Mouse (Mus musculus): Measurements from ENCODE around the gene Tmem8b. TPM values are rescaled to one million over a fixed set of nuclear protein-coding genes. Genes with fewer than 3 reads are reported as not detected.

Tmem8b gene
- total RNA-seq (2023), result 0.28 and 0.93 TPM in 2 replicates

DNA sequence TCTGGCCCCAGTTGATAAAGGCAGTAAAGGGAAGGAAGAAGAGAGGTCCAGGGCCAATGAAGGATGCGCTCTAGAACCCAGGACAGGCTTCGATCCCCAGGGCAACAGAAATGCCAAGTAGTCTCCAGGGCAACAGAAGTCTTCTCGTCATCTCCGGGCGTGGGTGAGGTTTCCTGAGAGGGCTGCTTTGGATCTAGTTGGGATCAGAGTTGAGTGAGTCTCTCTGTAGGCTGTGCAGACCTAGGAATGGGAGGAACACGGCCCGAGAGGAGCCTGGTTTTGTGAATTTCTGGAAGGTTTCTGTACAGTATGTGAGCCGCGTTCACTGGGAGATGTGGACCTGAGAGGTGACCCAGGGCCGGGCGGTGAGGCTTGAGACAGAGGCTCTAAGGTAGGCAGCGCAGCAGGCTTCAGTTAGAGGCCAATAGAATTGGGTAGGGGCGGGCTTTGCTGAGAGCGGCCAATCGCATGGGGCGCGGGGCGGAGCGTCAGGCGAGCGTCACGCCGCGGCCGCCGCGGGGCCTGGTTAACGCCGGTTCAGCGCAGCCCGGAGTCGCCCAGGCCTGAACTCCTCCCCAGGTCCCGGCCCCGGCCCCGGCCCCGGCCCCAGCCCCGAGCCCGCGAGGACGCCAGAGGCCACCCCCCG is at the start of gene Tmem8b, which contains the start of gene Fam221b:
Gene Tmem8b, plus strand, starts transcription at position 190 of the 646 bp plus-strand sequence.
Gene Fam221b, minus strand, starts transcription at position 364 of the 646 bp plus-strand sequence.

DNA sequence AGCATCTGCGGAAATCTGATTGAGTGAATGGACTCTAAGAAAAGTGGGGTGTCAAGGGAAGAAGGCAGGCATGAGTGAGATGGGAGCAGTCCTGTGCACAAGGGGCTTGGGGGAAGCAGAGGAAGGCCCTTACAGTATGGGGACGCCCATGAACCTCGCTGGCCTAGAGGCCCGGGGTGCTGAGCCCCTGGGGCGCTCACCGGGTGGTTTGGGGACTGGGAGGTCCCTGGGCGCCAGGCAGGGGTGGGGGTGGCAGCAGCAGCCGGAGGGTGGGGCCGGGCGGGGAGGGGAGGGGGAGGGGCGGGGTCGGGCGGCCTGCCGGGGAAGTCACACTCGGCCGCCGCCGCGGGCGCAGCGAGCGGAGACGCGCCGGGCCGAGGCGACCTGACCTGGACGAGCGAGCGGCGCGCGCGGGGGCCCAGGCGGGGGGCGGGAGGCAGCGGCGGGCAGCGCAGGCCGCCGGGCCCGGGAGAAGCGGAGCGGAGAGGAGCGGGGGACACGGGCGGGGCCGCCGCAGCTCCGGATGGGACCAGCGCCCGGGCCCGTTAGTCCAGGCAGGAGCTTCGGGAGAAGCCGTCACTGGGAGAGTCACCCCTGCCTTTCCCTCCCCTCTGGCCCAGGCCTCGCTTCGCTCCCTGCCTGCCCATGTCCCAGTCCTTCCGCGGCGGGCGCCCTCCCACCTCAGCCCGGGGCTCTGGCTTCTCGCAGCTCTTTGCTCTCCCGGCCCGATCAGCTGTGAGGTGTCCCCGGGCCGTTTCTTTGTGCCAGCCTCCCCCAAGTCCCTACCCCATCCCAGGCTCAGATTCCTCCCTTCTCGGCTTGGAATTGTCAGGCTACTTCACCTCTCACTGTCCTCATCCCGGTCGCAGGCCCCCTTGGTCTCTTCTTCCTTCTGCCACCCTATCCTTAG is 37.5 kb upstream of the Tmem8b start, which contains the start of gene Npr2:
Gene Npr2, plus strand, starts transcription at position 890 of the 910 bp plus-strand sequence.

DNA sequence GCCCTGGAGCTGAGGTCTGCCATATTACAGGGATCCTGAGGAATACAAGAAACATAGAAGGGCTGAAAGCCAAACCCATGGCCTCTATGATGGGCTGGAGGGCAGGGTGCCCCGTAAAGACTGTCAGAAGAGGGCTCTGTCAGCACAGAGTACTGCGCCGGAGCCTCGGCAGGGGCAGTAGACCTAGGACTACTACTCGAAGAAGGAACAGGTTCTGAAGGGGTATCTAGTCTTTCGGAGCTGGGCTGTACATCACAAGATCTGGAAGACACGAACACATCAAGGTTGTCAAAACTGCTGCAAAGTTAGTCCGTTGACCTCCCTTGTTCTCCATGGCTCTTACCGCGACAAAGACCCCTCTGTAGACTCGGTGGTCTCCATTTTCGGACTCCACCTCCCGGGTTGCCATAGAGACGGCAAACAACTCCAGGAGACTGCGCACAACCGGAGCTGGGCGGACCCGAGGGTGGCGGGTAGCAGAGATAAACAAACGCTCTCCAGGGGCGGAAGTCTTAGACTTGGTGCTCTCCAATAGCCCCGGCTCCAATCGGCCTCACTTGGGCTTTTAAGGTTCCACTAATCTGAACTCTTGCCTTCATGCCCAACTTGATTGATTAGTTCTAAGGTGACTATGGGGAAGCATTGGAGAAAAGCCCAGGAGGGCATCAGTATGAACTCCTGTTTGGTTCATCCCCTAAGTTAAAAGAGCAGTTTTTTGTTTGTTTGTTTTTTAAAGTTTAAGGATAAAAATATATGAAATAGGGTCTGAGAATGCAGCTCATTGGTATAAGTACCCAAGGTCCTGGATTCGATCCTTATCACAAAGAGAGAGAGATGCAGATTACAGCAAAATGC is 15.4 kb upstream of the Tmem8b start, which contains the start of gene Spag8:
Gene Spag8, minus strand, starts transcription at position 434 of the 855 bp plus-strand sequence.

DNA sequence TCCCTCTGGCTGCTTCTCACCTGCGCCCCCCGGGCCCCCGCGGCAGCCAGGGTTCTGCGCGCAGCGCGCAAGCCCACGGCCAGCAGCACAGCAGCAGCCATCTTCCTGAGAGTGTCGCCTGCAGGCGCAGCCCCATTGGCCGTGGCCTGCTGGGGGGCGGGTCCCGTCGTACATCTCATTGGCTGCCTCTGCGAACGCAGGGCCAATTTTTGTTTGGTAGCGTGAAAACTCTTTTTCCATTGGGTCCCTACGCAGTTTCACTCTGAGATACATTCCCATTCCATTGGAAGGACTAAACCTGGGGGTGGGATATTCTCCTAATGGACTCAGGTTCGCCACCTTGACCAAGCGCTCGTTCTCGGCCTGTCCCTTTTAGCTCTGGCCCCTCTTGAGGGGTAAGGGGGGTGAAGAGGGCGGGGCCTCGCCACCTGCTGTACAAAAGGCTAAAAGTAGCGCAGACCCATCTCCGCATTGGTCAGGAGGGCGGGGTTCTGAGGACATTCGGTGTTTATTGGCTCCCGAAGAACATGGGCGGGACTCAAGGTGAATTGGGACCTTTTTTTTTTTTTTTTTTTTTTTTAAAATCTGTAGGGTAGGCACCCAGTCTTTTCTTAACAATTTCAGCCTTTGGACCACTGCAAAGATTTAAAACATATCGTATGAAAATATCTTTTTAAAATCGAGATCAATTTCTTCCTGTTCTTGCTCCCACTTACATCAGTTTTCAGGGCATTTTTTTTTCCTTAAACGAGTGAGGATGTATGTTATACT is 12.2 kb upstream of the Tmem8b start, which contains the start of gene Hint2:
Gene Hint2, minus strand, starts transcription at position 128 of the 771 bp plus-strand sequence.

DNA sequence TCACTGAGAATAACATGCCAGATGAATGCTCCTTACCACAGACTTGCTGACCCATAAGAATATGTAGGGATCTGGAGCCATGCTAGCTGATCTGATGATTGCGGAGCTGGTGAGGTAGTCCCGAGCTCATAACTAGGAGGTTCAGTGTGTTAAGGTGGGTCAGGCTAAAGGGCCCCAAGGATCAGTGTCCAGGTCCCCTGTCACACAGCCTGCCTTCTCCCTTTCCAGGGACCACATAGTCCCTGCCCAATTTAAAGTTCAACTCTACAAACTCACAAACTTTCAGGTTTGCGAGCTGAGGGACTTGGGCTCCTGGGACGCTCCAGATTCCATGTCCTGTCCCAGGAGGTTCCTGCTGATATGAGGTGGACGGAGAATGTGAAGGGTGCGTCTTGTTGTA is 31.9 kb downstream of the Tmem8b start, which contains the start of gene Olfr70:
Gene Olfr70, minus strand, starts transcription at position 101 of the 400 bp plus-strand sequence.

DNA sequence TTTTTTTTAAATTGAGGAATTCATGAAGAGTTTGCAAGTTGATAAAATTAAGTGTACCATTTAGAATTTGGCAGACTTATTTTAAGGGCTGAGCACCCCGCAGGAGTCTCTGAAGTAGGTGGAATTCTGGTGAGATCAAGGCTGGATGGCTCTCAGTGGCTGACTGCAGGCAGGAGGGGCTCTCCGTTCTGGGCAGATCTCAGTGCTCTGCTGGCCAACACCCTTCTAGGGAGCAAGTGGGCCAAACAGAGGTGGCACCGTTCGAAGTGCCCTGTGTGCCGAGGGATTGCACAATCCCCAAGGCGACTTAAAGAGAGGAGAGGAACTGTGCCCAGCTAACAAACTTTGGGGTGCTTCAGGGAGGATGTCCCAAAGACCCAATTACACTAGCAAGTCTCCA is 41.1 kb downstream of the Tmem8b start, which contains the start of gene Olfr71:
Gene Olfr71, minus strand, starts transcription at position 387 of the 400 bp plus-strand sequence.

DNA sequence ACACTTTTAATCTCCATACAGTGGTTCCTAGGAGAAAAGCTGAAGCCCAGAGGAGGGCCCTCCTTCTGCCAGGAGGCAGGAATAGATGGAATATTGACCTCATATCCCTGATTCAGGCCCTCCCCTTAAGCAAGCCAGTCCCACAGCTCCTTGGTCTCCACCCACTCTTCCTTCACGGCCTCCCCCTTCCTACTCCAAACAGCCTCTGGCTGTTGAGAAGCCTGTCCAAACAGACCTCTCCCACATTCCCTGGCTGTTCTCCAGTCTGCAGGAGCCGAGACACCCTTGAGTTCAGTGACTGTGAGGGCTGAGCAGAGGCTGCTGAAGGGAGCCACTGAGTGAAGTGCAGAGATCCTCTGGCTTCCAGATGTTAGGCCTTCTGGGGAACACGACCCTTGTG is 58.2 kb downstream of the Tmem8b start, which contains the start of gene Hrct1:
Gene Hrct1, plus strand, starts transcription at position 194 of the 400 bp plus-strand sequence.

DNA sequence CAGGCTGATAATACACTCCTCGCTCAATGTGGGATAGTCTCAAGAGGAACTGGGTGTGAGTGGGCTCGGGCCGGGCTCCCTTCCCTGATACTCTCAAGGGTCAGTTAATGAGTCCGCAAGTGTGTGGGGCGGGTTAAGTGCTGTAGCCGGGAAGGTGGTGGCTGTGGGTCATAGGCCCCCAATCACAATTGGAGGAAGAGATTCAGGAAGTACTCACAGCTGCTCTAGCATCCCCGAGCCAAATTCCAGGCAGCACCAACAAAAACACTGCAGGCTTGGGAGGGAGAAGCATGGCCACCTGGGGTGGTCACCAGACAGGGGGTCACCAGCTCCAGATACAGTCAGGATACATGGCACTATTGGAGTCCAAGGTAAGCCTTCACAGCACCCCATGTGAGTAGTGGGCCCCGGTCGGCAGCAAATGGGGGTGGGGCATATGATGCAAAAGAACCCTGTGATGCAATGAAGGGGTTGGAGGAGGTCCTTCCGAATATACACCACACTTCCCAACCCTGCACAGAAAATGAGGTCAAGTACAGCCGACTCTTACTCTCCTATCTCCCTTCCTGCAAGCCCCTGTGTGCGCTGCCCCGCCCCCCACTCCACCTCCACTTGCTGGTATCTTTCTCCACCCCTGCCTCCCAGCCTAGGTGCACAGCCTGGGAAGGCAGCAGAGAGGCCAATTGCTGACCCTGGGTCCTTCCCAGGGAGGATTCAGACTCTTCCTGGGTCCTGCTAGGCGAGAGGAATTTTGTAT is 61.2 kb downstream of the Tmem8b start, which contains the start of gene Spaar:
Gene Spaar, plus strand, starts transcription at position 241 of the 757 bp plus-strand sequence.

Other genes starting within 250 kb of the Tmem8b start
- not detected in 2 replicates for gene Fam166b, start 239.8 kb upstream of the Tmem8b start, total RNA-seq (2023)
- 3.5 and 7.4 TPM in 2 replicates for gene Tesk1, start 227.0 kb upstream of the Tmem8b start, total RNA-seq (2023)
- 6.4 and 8.5 TPM in 2 replicates for gene Cd72, start 214.3 kb upstream of the Tmem8b start, total RNA-seq (2023)
- 1.00 TPM in 1 of 2 replicates, not detected in the other for gene Sit1, start 185.2 kb upstream of the Tmem8b start, total RNA-seq (2023)
- gene Ccdc107, start 176.1 kb upstream of the Tmem8b start, total RNA-seq (2023), result 4.4 and 5.0 TPM in 2 replicates
- gene Arhgef39, start 169.3 kb upstream of the Tmem8b start, total RNA-seq (2023), result 23.8 and 36.8 TPM in 2 replicates
- 0.32 and 0.63 TPM in 2 replicates for gene Car9, start 162.0 kb upstream of the Tmem8b start, total RNA-seq (2023)
- not detected in 2 replicates for gene Tpm2, start 145.2 kb upstream of the Tmem8b start, total RNA-seq (2023)
- gene Creb3, start 106.6 kb upstream of the Tmem8b start, total RNA-seq (2023), result 81.5 and 97.2 TPM in 2 replicates
- 554 and 575 TPM in 2 replicates for gene Tln1, start 106.3 kb upstream of the Tmem8b start, total RNA-seq (2023)
- gene Rgp1, start 90.3 kb upstream of the Tmem8b start, total RNA-seq (2023), result 45.8 TPM in 2 replicates
- gene Gba2, start 90.1 kb upstream of the Tmem8b start, total RNA-seq (2023), result 23.1 and 37.6 TPM in 2 replicates
- gene Msmp, start 84.5 kb upstream of the Tmem8b start, total RNA-seq (2023), result not detected in 2 replicates
- 0.28 and 0.32 TPM in 2 replicates for gene Npr2, start 37.0 kb upstream of the Tmem8b start, total RNA-seq (2023)
- gene Spag8, start 15.4 kb upstream of the Tmem8b start, total RNA-seq (2023), result not detected in 2 replicates
- 4.9 and 7.9 TPM in 2 replicates for gene Hint2, start 12.5 kb upstream of the Tmem8b start, total RNA-seq (2023)
- not detected in 2 replicates for gene Fam221b, start 174 bp downstream of the Tmem8b start, total RNA-seq (2023)
- not detected in 2 replicates for gene Olfr70, start 31.8 kb downstream of the Tmem8b start, total RNA-seq (2023)
- gene Olfr71, start 41.3 kb downstream of the Tmem8b start, total RNA-seq (2023), result not detected in 2 replicates
- gene Hrct1, start 58.2 kb downstream of the Tmem8b start, total RNA-seq (2023), result not detected in 2 replicates
- not detected in 2 replicates for gene Spaar, start 61.1 kb downstream of the Tmem8b start, total RNA-seq (2023)
- not detected in 2 replicates for gene Olfr159, start 102.0 kb downstream of the Tmem8b start, total RNA-seq (2023)
- not detected in 2 replicates for gene Olfr156, start 154.9 kb downstream of the Tmem8b start, total RNA-seq (2023)
- gene Olfr157, start 171.2 kb downstream of the Tmem8b start, total RNA-seq (2023), result not detected in 2 replicates
- gene Olfr155, start 182.6 kb downstream of the Tmem8b start, total RNA-seq (2023), result not detected in 2 replicates
- 16.5 and 17.8 TPM in 2 replicates for gene Reck, start 206.6 kb downstream of the Tmem8b start, total RNA-seq (2023)